Mouse (Mus musculus): Measurements from ENCODE around the gene Olfr808. TPM values are rescaled to one million over a fixed set of nuclear protein-coding genes. Genes with fewer than 3 reads are reported as not detected.

Gene Olfr808
- not detected for polyA plus RNA-seq (2014; fragmentation: Illumina TruSeq; extraction: RNeasy Lipid Tissue Mini Kit (QIAGEN cat#74804); ENCODE audit: low read depth, low replicate concordance)

GRCm38 (mm10) chr10:129765182-129765581 lies at the start of gene Olfr808:
Olfr808 (plus strand) TSS chr10:129765482.

DNA sequence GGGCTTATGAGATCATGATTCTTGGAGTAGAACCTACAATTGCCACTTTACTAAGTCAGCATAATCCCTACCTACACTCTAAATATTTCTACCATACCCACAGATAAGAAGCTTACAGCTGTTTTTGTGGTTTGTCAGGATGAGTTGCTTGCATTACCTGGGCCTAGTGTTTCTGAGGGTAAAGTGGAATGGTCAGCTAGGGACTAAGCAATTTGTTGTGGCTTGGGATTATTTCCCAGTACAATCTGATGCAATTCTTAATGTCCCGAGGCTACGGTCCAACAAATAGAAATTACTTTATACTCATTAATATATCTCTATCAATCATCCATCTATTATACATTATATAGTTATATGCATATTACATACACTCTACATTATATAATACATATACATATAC lies 36.0 kb upstream of the Olfr808 start, which contains the start of gene Olfr805:
Olfr805 (minus strand) TSS at position 101 of the 400 bp plus-strand sequence.

GRCm38 (mm10) chr10:129741821-129742220 lies 23.5 kb upstream of the Olfr808 start, which contains the start of gene Olfr806:
Olfr806 (minus strand) TSS chr10:129741921.

DNA sequence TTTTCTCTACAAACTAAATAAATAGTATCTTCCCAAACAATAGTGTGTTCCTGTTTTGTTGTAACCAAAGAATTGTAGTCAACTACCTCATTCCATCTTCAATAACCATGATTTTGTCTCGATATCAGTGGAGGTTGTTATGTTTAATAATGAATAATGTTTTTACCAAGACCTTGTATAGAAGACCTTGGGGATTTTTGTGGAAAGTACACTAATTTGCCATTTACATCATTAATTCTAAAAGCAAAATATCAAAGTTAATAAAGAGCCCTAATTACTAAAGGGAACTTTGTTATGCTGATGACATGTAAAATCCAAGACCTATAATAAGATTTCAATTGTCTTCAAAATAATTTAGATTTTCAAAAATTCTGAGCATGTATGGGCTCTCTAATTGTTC lies 7.6 kb upstream of the Olfr808 start, which contains the start of gene Olfr807:
Olfr807 (minus strand) TSS at position 101 of the 400 bp plus-strand sequence.

GRCm38 (mm10) chr10:129774338-129774737 lies 9.1 kb downstream of the Olfr808 start, which contains the start of gene Olfr809:
Olfr809 (plus strand) TSS chr10:129774638.

DNA sequence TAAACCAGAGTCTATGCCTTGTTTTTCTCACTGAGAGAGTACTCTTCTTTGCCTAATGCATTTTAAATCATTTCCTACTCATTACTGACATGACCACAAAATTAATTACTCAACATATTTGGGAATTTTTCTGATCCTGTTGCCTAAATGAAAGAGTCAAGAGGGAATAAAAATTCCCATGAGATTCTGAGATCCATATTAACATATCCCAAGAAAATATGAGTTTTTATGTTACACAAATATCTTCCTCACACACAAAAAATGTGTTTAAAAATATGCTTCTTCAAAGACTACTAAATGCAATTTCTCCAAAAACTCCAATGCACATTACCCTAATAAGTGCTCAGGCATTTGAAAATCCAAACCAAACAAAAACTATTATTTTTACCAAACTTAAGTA lies 29.5 kb downstream of the Olfr808 start, which contains the start of gene Olfr810:
Olfr810 (minus strand) TSS at position 101 of the 400 bp plus-strand sequence.

GRCm38 (mm10) chr10:129804296-129804695 lies 39.0 kb downstream of the Olfr808 start, which contains the start of gene Olfr811:
Olfr811 (minus strand) TSS chr10:129804396.

Other genes starting within 250 kb of the Olfr808 start
- not detected for gene Olfr791, start 243.7 kb upstream of the Olfr808 start, polyA plus RNA-seq (2014; fragmentation: Illumina TruSeq; extraction: RNeasy Lipid Tissue Mini Kit (QIAGEN cat#74804); ENCODE audit: low read depth, low replicate concordance)
- not detected for gene Olfr792, start 226.3 kb upstream of the Olfr808 start, polyA plus RNA-seq (2014; fragmentation: Illumina TruSeq; extraction: RNeasy Lipid Tissue Mini Kit (QIAGEN cat#74804); ENCODE audit: low read depth, low replicate concordance)
- not detected for gene Olfr794, start 197.8 kb upstream of the Olfr808 start, polyA plus RNA-seq (2014; fragmentation: Illumina TruSeq; extraction: RNeasy Lipid Tissue Mini Kit (QIAGEN cat#74804); ENCODE audit: low read depth, low replicate concordance)
- not detected for gene Olfr796, start 152.9 kb upstream of the Olfr808 start, polyA plus RNA-seq (2014; fragmentation: Illumina TruSeq; extraction: RNeasy Lipid Tissue Mini Kit (QIAGEN cat#74804); ENCODE audit: low read depth, low replicate concordance)
- gene Olfr798, start 137.5 kb upstream of the Olfr808 start, polyA plus RNA-seq (2014; fragmentation: Illumina TruSeq; extraction: RNeasy Lipid Tissue Mini Kit (QIAGEN cat#74804); ENCODE audit: low read depth, low replicate concordance) = not detected
- gene Olfr799, start 128.0 kb upstream of the Olfr808 start, polyA plus RNA-seq (2014; fragmentation: Illumina TruSeq; extraction: RNeasy Lipid Tissue Mini Kit (QIAGEN cat#74804); ENCODE audit: low read depth, low replicate concordance) = not detected
- not detected for gene Olfr800, start 107.8 kb upstream of the Olfr808 start, polyA plus RNA-seq (2014; fragmentation: Illumina TruSeq; extraction: RNeasy Lipid Tissue Mini Kit (QIAGEN cat#74804); ENCODE audit: low read depth, low replicate concordance)
- not detected for gene Olfr801, start 91.6 kb upstream of the Olfr808 start, polyA plus RNA-seq (2014; fragmentation: Illumina TruSeq; extraction: RNeasy Lipid Tissue Mini Kit (QIAGEN cat#74804); ENCODE audit: low read depth, low replicate concordance)
- not detected for gene Olfr802, start 77.3 kb upstream of the Olfr808 start, polyA plus RNA-seq (2014; fragmentation: Illumina TruSeq; extraction: RNeasy Lipid Tissue Mini Kit (QIAGEN cat#74804); ENCODE audit: low read depth, low replicate concordance)
- gene Olfr803, start 71.2 kb upstream of the Olfr808 start, polyA plus RNA-seq (2014; fragmentation: Illumina TruSeq; extraction: RNeasy Lipid Tissue Mini Kit (QIAGEN cat#74804); ENCODE audit: low read depth, low replicate concordance) = not detected
- not detected for gene Olfr804, start 62.3 kb upstream of the Olfr808 start, polyA plus RNA-seq (2014; fragmentation: Illumina TruSeq; extraction: RNeasy Lipid Tissue Mini Kit (QIAGEN cat#74804); ENCODE audit: low read depth, low replicate concordance)
- gene Olfr805, start 36.1 kb upstream of the Olfr808 start, polyA plus RNA-seq (2014; fragmentation: Illumina TruSeq; extraction: RNeasy Lipid Tissue Mini Kit (QIAGEN cat#74804); ENCODE audit: low read depth, low replicate concordance) = not detected
- not detected for gene Olfr806, start 23.6 kb upstream of the Olfr808 start, polyA plus RNA-seq (2014; fragmentation: Illumina TruSeq; extraction: RNeasy Lipid Tissue Mini Kit (QIAGEN cat#74804); ENCODE audit: low read depth, low replicate concordance)
- gene Olfr807, start 7.7 kb upstream of the Olfr808 start, polyA plus RNA-seq (2014; fragmentation: Illumina TruSeq; extraction: RNeasy Lipid Tissue Mini Kit (QIAGEN cat#74804); ENCODE audit: low read depth, low replicate concordance) = not detected
- not detected for gene Olfr809, start 9.2 kb downstream of the Olfr808 start, polyA plus RNA-seq (2014; fragmentation: Illumina TruSeq; extraction: RNeasy Lipid Tissue Mini Kit (QIAGEN cat#74804); ENCODE audit: low read depth, low replicate concordance)
- gene Olfr810, start 29.4 kb downstream of the Olfr808 start, polyA plus RNA-seq (2014; fragmentation: Illumina TruSeq; extraction: RNeasy Lipid Tissue Mini Kit (QIAGEN cat#74804); ENCODE audit: low read depth, low replicate concordance) = not detected
- not detected for gene Olfr811, start 38.9 kb downstream of the Olfr808 start, polyA plus RNA-seq (2014; fragmentation: Illumina TruSeq; extraction: RNeasy Lipid Tissue Mini Kit (QIAGEN cat#74804); ENCODE audit: low read depth, low replicate concordance)
- not detected for gene Olfr812, start 80.6 kb downstream of the Olfr808 start, polyA plus RNA-seq (2014; fragmentation: Illumina TruSeq; extraction: RNeasy Lipid Tissue Mini Kit (QIAGEN cat#74804); ENCODE audit: low read depth, low replicate concordance)
- not detected for gene Olfr813, start 89.9 kb downstream of the Olfr808 start, polyA plus RNA-seq (2014; fragmentation: Illumina TruSeq; extraction: RNeasy Lipid Tissue Mini Kit (QIAGEN cat#74804); ENCODE audit: low read depth, low replicate concordance)
- gene Olfr814, start 114.4 kb downstream of the Olfr808 start, polyA plus RNA-seq (2014; fragmentation: Illumina TruSeq; extraction: RNeasy Lipid Tissue Mini Kit (QIAGEN cat#74804); ENCODE audit: low read depth, low replicate concordance) = not detected
- gene Olfr815, start 140.4 kb downstream of the Olfr808 start, polyA plus RNA-seq (2014; fragmentation: Illumina TruSeq; extraction: RNeasy Lipid Tissue Mini Kit (QIAGEN cat#74804); ENCODE audit: low read depth, low replicate concordance) = not detected
- gene Olfr816, start 150.1 kb downstream of the Olfr808 start, polyA plus RNA-seq (2014; fragmentation: Illumina TruSeq; extraction: RNeasy Lipid Tissue Mini Kit (QIAGEN cat#74804); ENCODE audit: low read depth, low replicate concordance) = not detected
- gene Olfr818, start 183.6 kb downstream of the Olfr808 start, polyA plus RNA-seq (2014; fragmentation: Illumina TruSeq; extraction: RNeasy Lipid Tissue Mini Kit (QIAGEN cat#74804); ENCODE audit: low read depth, low replicate concordance) = not detected
- not detected for gene Olfr819, start 201.8 kb downstream of the Olfr808 start, polyA plus RNA-seq (2014; fragmentation: Illumina TruSeq; extraction: RNeasy Lipid Tissue Mini Kit (QIAGEN cat#74804); ENCODE audit: low read depth, low replicate concordance)
- gene Olfr247, start 210.7 kb downstream of the Olfr808 start, polyA plus RNA-seq (2014; fragmentation: Illumina TruSeq; extraction: RNeasy Lipid Tissue Mini Kit (QIAGEN cat#74804); ENCODE audit: low read depth, low replicate concordance) = not detected
- not detected for gene Gm10310, start 219.6 kb downstream of the Olfr808 start, polyA plus RNA-seq (2014; fragmentation: Illumina TruSeq; extraction: RNeasy Lipid Tissue Mini Kit (QIAGEN cat#74804); ENCODE audit: low read depth, low replicate concordance)
- gene Olfr820, start 247.1 kb downstream of the Olfr808 start, polyA plus RNA-seq (2014; fragmentation: Illumina TruSeq; extraction: RNeasy Lipid Tissue Mini Kit (QIAGEN cat#74804); ENCODE audit: low read depth, low replicate concordance) = not detected